Mouse (Mus musculus): ENCODE results near the gene Pik3r2. TPM values are rescaled to one million over a fixed set of nuclear protein-coding genes. Genes with fewer than 3 reads are reported as not detected.
"Not testable (repeated sequence)": the region's sequence is repeated elsewhere in the genome, so short reads cannot be mapped to it uniquely, and the experiment has no call there.

Gene Pik3r2
- total RNA-seq (2017) = 19.8 and 23.7 TPM in 2 replicates

- ATAC-seq (replicated peaks; ENCODE audit: low read depth, poor library complexity, severe bottlenecking) = peak; percentile 84
Measured at GRCm38 (mm10) chr8:70776496-70777444, at the start of gene Pik3r2. Pik3r2 (minus strand) TSS chr8:70776713.

- no peak for ATAC-seq (replicated peaks; ENCODE audit: low read depth, poor library complexity, severe bottlenecking)
Measured at GRCm38 (mm10) chr8:70825816-70826215, 49.3 kb upstream of the Pik3r2 start.

GRCm38 (mm10) chr8:70823802-70824201 lies 47.3 kb upstream of the Pik3r2 start:
- ATAC-seq (replicated peaks; ENCODE audit: low read depth, poor library complexity, severe bottlenecking) = no peak

GRCm38 (mm10) chr8:70822594-70822993 lies 46.1 kb upstream of the Pik3r2 start:
- ATAC-seq (replicated peaks; ENCODE audit: low read depth, poor library complexity, severe bottlenecking) = not testable (repeated sequence)

GRCm38 (mm10) chr8:70821992-70822391 lies 45.5 kb upstream of the Pik3r2 start:
- ATAC-seq (replicated peaks; ENCODE audit: low read depth, poor library complexity, severe bottlenecking) = no peak

GRCm38 (mm10) chr8:70821399-70821962 lies 45.0 kb upstream of the Pik3r2 start:
- ATAC-seq (replicated peaks; ENCODE audit: low read depth, poor library complexity, severe bottlenecking) = peak; percentile 92

- no peak for ATAC-seq (replicated peaks; ENCODE audit: low read depth, poor library complexity, severe bottlenecking)
Measured at GRCm38 (mm10) chr8:70820101-70820935, 43.8 kb upstream of the Pik3r2 start.

- ATAC-seq (replicated peaks; ENCODE audit: low read depth, poor library complexity, severe bottlenecking) = peak; percentile 28; the same call in 1 of the 2 replicates
Measured at GRCm38 (mm10) chr8:70816679-70817078, 40.2 kb upstream of the Pik3r2 start.

GRCm38 (mm10) chr8:70812885-70813284 lies 36.4 kb upstream of the Pik3r2 start:
- ATAC-seq (replicated peaks; ENCODE audit: low read depth, poor library complexity, severe bottlenecking) = no peak

- no peak for ATAC-seq (replicated peaks; ENCODE audit: low read depth, poor library complexity, severe bottlenecking)
Measured at GRCm38 (mm10) chr8:70812055-70812454, 35.5 kb upstream of the Pik3r2 start.

- ATAC-seq (replicated peaks; ENCODE audit: low read depth, poor library complexity, severe bottlenecking) = peak; percentile 64
Measured at GRCm38 (mm10) chr8:70810962-70811680, 34.6 kb upstream of the Pik3r2 start.

- no peak for ATAC-seq (replicated peaks; ENCODE audit: low read depth, poor library complexity, severe bottlenecking)
Measured at GRCm38 (mm10) chr8:70808955-70809701, 32.6 kb upstream of the Pik3r2 start.

- no peak for ATAC-seq (replicated peaks; ENCODE audit: low read depth, poor library complexity, severe bottlenecking)
Measured at GRCm38 (mm10) chr8:70808239-70808638, 31.7 kb upstream of the Pik3r2 start, which contains the start of gene Il12rb1. Il12rb1 (plus strand) TSS chr8:70808449.

- ATAC-seq (replicated peaks; ENCODE audit: low read depth, poor library complexity, severe bottlenecking) = no peak
Measured at GRCm38 (mm10) chr8:70807304-70807703, 30.8 kb upstream of the Pik3r2 start.

GRCm38 (mm10) chr8:70806541-70806940 lies 30.0 kb upstream of the Pik3r2 start:
- ATAC-seq (replicated peaks; ENCODE audit: low read depth, poor library complexity, severe bottlenecking) = peak; percentile 20

GRCm38 (mm10) chr8:70804481-70805206 lies 28.1 kb upstream of the Pik3r2 start, which contains the start of gene Mast3:
Mast3 (minus strand) TSS chr8:70805054.
- peak; percentile 67 for ATAC-seq (replicated peaks; ENCODE audit: low read depth, poor library complexity, severe bottlenecking)

GRCm38 (mm10) chr8:70803761-70804480 lies 27.4 kb upstream of the Pik3r2 start:
- peak; percentile 48 for ATAC-seq (replicated peaks; ENCODE audit: low read depth, poor library complexity, severe bottlenecking)

All from common myeloid progenitor, adult 5-6 weeks (primary cell).